Mouse (Mus musculus): ENCODE data around the gene Nipal3. TPM values are rescaled to one million over a fixed set of nuclear protein-coding genes. Genes with fewer than 3 reads are reported as not detected.
A peak's percentile ranks its signal among the peaks of the same experiment; 100 is the strongest.

The Nipal3 gene
- total and polyA plus RNA-seq, 3 experiments = 3.5 to 10.4 TPM; not detected in 1

GRCm38 (mm10) chr4:135437924-135438323, 56.9 kb downstream of the Nipal3 start (continued):
- TF ChIP-seq MXI1 (IDR thresholded peaks at IDR 0.05; ENCODE audit: low read depth, low read length) (no peak), MAZ (IDR thresholded peaks at IDR 0.05; ENCODE audit: low read depth, low read length) (no peak), RAD21 (IDR thresholded peaks at IDR 0.05; ENCODE audit: low read depth, low read length) (no peak), GATA1 (IDR thresholded peaks at IDR 0.05; ENCODE audit: low read depth, low read length) (no peak)

- no peak for TF ChIP-seq NRF1 (IDR thresholded peaks at IDR 0.05; ENCODE audit: insufficient read depth, low read depth, low read length, poor library complexity, severe bottlenecking)
- Histone ChIP-seq H3K9ac (ENCODE audit: control insufficient read depth, low read depth, low read length, poor library complexity, severe bottlenecking) (no peak overlapping the region), H3K4me3 (ENCODE audit: control insufficient read depth in 1 of 2, insufficient read depth in 1 of 2, low read depth in 2 of 2, low read length in 2 of 2) (no peak overlapping the region), H3K79me2 (ENCODE audit: control insufficient read depth, insufficient read depth, low read length, poor library complexity) (peaks cover 7% of the 10 kb centered on the region; the same call in 1 of the 2 replicates), H3K36me3 (ENCODE audit: control insufficient read depth in 1 of 2, insufficient read depth in 2 of 2, low read length in 2 of 2) (peaks cover 0 to 17% of the 10 kb centered on the region in 2 experiments; a peak in 2 of 4 replicates), H3K27ac (ENCODE audit: control insufficient read depth, low read depth, low read length) (no peak overlapping the region), H3K9me3 (replicated peaks; ENCODE audit: insufficient read depth, low read length) (no peaks in the 10 kb centered on the region), H3K27me3 (ENCODE audit: control insufficient read depth in 1 of 2, insufficient read depth in 2 of 2, low read length in 2 of 2) (no peaks in the 10 kb centered on the region), H3K4me1 (ENCODE audit: control insufficient read depth in 1 of 2, insufficient read depth in 2 of 2, low read length in 2 of 2) (peaks cover 9 to 25% of the 10 kb centered on the region in 2 experiments; a peak in 3 of 4 replicates)
- DNase-seq (ENCODE audit: low read depth, low spot score) = no peak
These were observed 58.5 kb downstream of the Nipal3 start for GRCm38 (mm10) chr4:135436291-135436690.

DNA sequence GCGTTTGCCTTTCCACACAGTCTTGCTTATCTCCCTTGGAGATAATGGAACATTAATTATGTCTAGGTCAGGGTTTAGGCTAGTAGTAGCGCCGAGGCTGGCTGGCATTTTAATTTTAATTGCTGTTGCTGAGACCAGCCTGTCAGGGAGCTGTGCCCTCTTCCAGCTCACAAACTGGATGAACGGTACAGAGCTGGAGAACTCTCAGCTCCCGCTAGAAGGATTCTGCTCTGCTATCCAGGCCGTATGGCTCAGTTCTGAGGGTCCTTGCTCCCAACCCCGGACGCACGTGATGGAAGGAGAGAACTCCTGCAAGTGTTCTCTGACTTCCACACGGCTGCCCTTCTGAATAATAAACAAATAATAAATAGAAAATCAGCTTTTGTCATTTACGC, 60.4 kb downstream of the Nipal3 start:
- no peak for DNase-seq (ENCODE audit: low read depth, low spot score)
- H3K79me2 ChIP-seq (ENCODE audit: control insufficient read depth, insufficient read depth, low read length, poor library complexity) = peaks cover 7% of the 10 kb centered on the region; the same call in 1 of the 2 replicates
- peaks cover 0 to 25% of the 10 kb centered on the region in 2 experiments; a peak in 2 of 4 replicates for H3K36me3 ChIP-seq (ENCODE audit: control insufficient read depth in 1 of 2, insufficient read depth in 2 of 2, low read length in 2 of 2)
- peak overlapping the region; percentile 89 to 95 for H3K4me3 ChIP-seq (ENCODE audit: control insufficient read depth in 1 of 2, insufficient read depth in 1 of 2, low read depth in 2 of 2, low read length in 2 of 2)
- peaks cover 10 to 30% of the 10 kb centered on the region in 2 experiments for H3K4me1 ChIP-seq (ENCODE audit: control insufficient read depth in 1 of 2, insufficient read depth in 2 of 2, low read length in 2 of 2)
- H3K9me3 ChIP-seq (replicated peaks; ENCODE audit: insufficient read depth, low read length) = no peaks in the 10 kb centered on the region
- peak overlapping the region; percentile 82 for H3K27ac ChIP-seq (ENCODE audit: control insufficient read depth, low read depth, low read length)
- TF ChIP-seq NRF1 (IDR thresholded peaks at IDR 0.05; ENCODE audit: insufficient read depth, low read depth, low read length, poor library complexity, severe bottlenecking) (no peak), ZMIZ1 (IDR thresholded peaks at IDR 0.05; ENCODE audit: low read depth, low read length) (0 out of 2 replicates have a peak, but pooled peaks have one; percentile 7), GATA1 (IDR thresholded peaks at IDR 0.05; ENCODE audit: low read depth, low read length) (peak; percentile 50; the same call in 1 of the 2 replicates), ETS1 (IDR thresholded peaks at IDR 0.05; ENCODE audit: low read depth, low read length) (peak; percentile 2; the same call in 1 of the 2 replicates)
- H3K27me3 ChIP-seq (ENCODE audit: control insufficient read depth in 1 of 2, insufficient read depth in 2 of 2, low read length in 2 of 2) = no peaks in the 10 kb centered on the region
- H3K9ac ChIP-seq (ENCODE audit: control insufficient read depth, low read depth, low read length, poor library complexity, severe bottlenecking) = peak overlapping the region; percentile 94

- no peaks in the 10 kb centered on the region for H3K27me3 ChIP-seq (ENCODE audit: control insufficient read depth in 1 of 2, insufficient read depth in 2 of 2, low read length in 2 of 2)
- H3K4me1 ChIP-seq (ENCODE audit: control insufficient read depth in 1 of 2, insufficient read depth in 2 of 2, low read length in 2 of 2) = peaks cover 14 to 36% of the 10 kb centered on the region in 2 experiments
- H3K9me3 ChIP-seq (replicated peaks; ENCODE audit: insufficient read depth, low read length) = no peaks in the 10 kb centered on the region
- peaks cover 0 to 31% of the 10 kb centered on the region in 2 experiments; a peak in 2 of 4 replicates for H3K36me3 ChIP-seq (ENCODE audit: control insufficient read depth in 1 of 2, insufficient read depth in 2 of 2, low read length in 2 of 2)
- DNase-seq (ENCODE audit: low read depth, low spot score) = peak; percentile 86
- H3K4me3 ChIP-seq (ENCODE audit: control insufficient read depth in 1 of 2, insufficient read depth in 1 of 2, low read depth in 2 of 2, low read length in 2 of 2) = peak within 1 kb of the TSS; percentile 89 to 95
- H3K79me2 ChIP-seq (ENCODE audit: control insufficient read depth, insufficient read depth, low read length, poor library complexity) = peaks cover 7% of the 10 kb centered on the region; the same call in 1 of the 2 replicates
- H3K9ac ChIP-seq (ENCODE audit: control insufficient read depth, low read depth, low read length, poor library complexity, severe bottlenecking) = peak within 1 kb of the TSS; percentile 94
- peak within 1 kb of the TSS; percentile 82 for H3K27ac ChIP-seq (ENCODE audit: control insufficient read depth, low read depth, low read length)
- TF ChIP-seq USF1 (IDR thresholded peaks at IDR 0.05; ENCODE audit: low read depth, low read length) (peak; percentile 89), ZC3H11A (IDR thresholded peaks at IDR 0.05; ENCODE audit: low read depth, low read length) (no peak), SMC3 (IDR thresholded peaks at IDR 0.05; ENCODE audit: low read depth, low read length) (no peak), MAX (IDR thresholded peaks at IDR 0.05; ENCODE audit: low read length) (peak; percentile 26), BHLHE40 (IDR thresholded peaks at IDR 0.05; ENCODE audit: borderline replicate concordance, low read depth, low read length) (peak; percentile 96), POLR2AphosphoS2 (IDR thresholded peaks at IDR 0.05; ENCODE audit: low read length) (peak; percentile 72; the same call in 1 of the 2 replicates), MAFK (IDR thresholded peaks at IDR 0.05; ENCODE audit: borderline replicate concordance, low read depth, low read length) (no peak), TAL1 (IDR thresholded peaks at IDR 0.05; ENCODE audit: low read length) (no peak), SIN3A (IDR thresholded peaks at IDR 0.05; ENCODE audit: low read length) (peak; percentile 68), MAZ (IDR thresholded peaks at IDR 0.05; ENCODE audit: low read depth, low read length) (peak; percentile 36; the same call in 1 of the 2 replicates), CTCF (IDR thresholded peaks at IDR 0.05 in 2 of 3, conservative IDR thresholded peaks at IDR 0.05 in 1 of 3; ENCODE audit: control insufficient read depth in 1 of 3, insufficient read depth in 1 of 3, low read depth in 2 of 3, low read length in 3 of 3, poor library complexity in 1 of 3, severe bottlenecking in 1 of 3) (peak in 1 of 3 experiments; percentile 32; a peak in 1 of 6 replicates), MXI1 (IDR thresholded peaks at IDR 0.05; ENCODE audit: low read depth, low read length) (peak; percentile 87), HCFC1 (IDR thresholded peaks at IDR 0.05; ENCODE audit: low read depth, low read length) (0 out of 2 replicates have a peak, but pooled peaks have one; percentile 41), GABPA (IDR thresholded peaks at IDR 0.05; ENCODE audit: low read depth, low read length) (no peak)
These were observed 61.1 kb downstream of the Nipal3 start, which contains the start of gene Rcan3 for GRCm38 (mm10) chr4:135433443-135434394. Gene Rcan3, minus strand, starts transcription at chr4:135433853.
